Mouse (Mus musculus): ENCODE measurements at regions not wholly inside any gene's neighbourhood (a gene's known extent, or its start where the extent isn't known, plus 50 kb on each side); places are given as distances from the start of the nearest gene placed in this dataset.

DNA sequence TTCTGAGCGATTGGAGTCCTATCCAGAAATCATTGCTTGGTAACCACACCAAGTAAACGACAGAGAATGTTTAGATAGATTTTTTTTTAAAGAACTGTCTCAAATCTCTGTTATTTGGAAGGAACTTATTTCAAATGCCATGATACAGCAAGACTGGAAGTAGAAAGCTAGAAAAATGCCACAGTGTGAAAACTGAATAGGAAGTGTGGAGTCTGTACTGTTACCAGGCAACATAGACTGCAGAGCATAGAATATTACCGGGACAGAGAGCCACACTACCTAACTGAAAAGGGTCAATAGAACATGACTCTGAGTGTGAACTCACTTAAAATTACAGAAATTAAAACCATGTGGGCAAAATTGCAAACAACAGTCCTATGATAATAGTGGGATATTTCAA is 52.4 kb upstream of the Adcy1 start:
- no peak for DNase-seq (ENCODE audit: low spot score in 2 of 2)

DNA sequence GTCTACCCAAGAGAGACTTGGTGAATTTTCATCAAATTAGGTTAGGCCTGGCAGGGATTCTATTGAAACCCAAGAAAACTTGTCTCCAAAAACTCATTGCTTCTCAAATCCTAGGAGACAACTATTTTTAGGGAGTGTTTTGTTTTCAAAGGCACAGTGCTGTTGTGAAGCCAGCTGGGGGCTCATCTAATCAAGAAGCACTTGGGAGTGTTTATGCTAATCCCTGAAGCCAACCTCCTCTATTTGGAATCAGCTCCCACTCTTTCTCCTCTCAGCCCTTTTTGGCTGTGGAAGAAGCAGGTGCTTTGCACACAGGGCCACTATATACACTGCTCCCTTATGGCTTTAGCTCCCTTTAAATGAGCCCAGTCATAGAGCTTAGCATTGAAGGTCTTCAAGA is 64.0 kb upstream of the Adcy1 start:
- no peak for DNase-seq (ENCODE audit: low spot score in 2 of 2)

DNA sequence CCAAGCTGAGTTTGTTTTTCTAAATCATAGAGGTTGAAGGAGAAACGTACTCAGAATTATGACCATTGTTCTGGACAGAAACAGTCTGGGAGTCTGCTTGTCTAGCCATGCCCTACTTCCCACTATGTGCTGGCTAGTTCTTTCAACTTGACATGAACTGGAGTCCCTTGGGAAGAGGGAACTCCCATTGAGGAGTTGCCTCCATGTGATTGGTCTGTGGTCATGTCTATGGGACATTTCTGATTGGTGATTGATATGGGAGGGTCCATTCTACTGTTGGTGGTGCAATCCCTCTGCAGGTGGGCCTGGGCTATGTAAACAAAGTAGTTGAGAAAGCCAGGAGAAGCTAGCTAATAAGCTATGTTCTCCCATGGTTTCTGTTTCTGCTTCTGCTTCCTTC is 64.5 kb upstream of the Adcy1 start:
- DNase-seq (ENCODE audit: low spot score in 2 of 2) = no peak

DNA sequence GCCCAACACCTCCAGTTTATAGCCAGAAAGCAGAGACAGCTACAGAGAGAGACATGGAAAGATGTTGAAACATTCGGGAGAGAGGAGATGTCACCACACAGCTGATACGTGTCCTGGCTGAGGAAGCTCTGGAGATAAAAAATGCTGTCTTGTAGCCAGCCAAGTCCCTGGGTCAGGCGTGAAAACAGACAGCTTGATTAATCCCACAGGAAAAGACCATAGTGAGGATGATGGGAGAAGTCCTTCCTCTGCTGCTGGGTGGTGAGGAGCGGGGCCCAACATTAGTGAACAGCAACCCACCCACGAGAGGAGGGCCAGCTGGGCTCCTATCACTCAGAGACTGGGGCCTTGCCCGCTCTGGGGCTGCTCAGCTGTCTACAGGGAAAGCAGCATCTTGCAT is 65.8 kb upstream of the Adcy1 start:
- DNase-seq (ENCODE audit: low spot score in 2 of 2) = no peak

DNA sequence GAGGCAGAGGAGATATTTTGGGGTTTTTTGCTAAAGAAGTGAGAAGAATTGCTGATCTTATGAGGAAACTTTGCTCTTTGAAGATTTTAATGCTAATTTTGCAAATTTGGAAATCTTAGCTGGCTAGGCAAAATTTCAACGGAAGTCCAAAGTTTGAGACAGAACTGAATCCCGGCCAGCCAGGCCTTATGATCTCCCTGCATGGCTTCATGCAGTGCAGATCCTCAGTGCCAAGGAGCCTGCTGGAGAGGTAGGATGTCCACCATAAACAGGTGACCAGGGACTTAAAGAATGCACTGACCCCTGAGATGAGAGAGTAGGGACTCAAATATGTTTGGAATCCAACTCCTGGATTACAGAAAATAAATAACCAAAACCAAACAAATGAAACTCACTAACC is 69.6 kb upstream of the Adcy1 start:
- DNase-seq (ENCODE audit: low spot score in 2 of 2) = no peak

DNA sequence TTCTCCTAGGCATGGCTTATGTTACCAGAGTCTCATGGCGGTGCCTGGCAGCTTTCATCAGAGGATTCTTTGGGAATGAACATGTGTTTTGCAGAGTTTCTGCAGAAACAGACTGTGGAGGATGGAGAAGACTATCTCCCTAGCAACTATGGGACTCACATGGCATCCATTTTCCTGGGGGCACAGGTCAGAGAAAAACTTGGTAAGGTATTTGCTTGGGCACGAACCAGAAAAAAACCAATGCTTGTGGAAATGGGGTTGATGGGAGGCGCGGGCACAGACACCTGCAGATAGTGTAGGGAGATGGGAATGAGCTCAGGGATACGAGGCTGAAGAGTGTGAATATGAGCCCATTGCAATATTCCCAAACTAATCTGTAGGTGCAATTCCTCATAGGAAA is 71.7 kb upstream of the Adcy1 start:
- DNase-seq (ENCODE audit: low spot score in 2 of 2) = no peak

DNA sequence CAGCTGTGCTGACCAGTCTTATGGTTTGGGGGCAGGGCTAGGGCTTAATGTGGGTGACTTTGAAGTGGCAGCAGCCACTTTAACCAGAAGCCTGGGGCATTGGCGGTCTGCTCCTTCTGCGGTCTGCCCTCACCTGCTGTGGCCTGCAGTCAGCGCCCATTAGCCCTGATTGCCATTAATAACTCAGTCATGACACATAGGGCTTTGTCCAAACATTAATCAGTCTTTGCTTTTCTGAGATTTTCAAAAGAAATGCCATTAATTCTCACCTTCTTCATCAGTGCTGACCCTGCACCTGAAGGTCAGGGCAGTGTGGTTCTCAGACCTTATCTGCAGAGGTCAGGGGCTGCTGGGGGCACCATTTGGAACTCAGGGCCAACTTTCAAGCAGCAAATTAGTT is 72.6 kb upstream of the Adcy1 start:
- DNase-seq (ENCODE audit: low spot score in 2 of 2) = no peak

DNA sequence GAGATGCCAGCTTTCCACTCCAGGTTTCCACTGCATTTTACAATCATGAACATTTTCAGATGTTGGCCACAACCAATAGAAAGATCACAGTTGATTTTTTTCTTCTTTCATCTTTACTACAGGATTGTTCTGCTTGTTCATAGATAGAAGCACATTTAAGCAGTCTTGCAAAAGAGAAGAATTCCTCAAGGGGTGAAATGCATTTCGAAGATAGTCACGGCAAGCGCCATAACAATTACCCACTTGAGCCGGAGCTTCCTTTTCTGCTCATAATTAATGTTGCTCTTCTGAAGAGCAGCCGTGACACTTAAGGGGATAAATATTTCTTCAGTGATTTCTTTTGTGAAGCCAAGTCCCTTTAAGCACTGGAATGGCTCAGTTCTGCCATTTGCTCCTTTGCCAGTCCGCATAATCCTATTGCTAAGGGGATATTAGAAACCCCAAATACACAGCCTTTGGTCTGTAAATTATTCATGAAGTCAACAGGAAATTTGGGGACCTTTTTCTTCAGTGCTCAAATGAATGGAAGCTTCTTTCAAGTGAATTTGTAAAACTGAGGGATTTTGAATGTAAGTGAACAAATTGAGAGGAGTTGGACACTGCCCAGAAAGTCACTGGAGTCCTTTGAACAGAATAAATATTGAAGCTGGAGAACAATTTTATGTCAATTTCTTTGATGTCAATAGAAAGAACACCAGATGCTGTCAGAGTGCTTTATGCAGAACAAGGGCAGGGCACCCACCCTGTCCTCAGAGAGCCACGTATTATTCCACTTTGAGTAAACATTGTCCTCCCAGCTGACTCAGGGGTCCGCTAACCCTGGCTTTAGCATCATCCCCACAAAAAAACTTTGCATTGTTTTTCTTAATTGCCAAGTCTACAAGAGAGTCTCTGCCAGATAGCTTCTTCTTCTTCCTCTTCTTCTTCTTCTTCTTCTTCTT is 74.1 kb upstream of the Adcy1 start:
- DNase-seq (ENCODE audit: low spot score in 2 of 2) = no peak

DNA sequence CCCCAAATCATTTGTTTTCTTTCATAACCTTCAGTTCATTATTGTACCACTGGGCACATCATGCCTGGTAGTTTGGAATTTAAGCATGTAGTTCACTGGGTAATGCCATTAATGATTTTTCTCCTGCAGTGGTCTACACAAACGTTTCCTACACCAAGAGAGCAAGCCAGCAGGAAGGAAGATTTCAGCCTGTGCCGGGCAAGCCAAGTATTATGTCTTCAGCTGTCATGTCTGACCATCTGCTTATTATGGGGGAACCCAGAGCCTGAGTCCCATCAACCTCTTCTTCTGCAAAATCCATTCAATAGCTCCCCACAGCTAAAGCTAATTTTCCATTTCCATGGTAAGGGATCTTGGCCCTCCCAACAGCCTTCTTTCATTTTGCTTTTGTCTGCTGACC is 75.3 kb upstream of the Adcy1 start:
- no peak for DNase-seq (ENCODE audit: low spot score in 2 of 2)

DNA sequence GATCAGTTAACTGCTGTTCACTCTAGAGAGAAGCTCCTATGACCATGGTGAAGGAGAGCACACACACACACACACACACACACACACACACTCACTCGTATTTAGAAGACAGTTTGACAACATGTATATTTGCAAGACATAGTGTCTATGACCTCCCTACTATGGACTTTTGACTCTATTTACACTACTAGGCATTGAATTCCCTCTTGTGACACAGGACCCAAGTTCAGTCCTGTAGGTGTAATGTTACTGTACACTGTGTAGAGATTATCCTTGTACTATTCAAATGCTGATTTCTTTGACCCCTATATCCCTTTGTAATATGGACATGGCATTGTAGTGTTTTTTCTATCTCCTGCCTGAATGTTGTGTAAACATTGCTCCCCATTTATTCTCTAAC is 76.2 kb upstream of the Adcy1 start:
- DNase-seq (ENCODE audit: low spot score in 2 of 2) = no peak

DNA sequence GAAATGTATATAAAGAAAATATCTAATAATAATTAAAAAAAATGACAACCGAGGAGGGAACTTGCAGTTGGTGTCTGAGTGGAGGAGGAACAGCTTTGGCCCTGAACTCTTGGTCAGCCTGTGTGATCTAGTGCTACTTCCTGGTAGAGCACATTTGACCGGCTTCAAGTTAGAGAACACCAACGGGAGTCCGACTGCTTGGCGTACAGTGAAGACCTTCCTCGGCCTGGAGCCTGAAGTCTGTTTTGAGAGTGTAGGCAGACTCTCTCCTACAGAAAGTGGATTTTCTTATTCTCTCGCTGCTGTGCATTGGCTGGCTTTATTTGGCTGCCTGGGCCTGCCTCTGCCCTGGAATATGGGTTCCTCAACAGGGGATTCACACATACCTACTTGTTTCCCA is 81.2 kb upstream of the Adcy1 start:
- no peak for DNase-seq (ENCODE audit: low spot score in 2 of 2)

DNA sequence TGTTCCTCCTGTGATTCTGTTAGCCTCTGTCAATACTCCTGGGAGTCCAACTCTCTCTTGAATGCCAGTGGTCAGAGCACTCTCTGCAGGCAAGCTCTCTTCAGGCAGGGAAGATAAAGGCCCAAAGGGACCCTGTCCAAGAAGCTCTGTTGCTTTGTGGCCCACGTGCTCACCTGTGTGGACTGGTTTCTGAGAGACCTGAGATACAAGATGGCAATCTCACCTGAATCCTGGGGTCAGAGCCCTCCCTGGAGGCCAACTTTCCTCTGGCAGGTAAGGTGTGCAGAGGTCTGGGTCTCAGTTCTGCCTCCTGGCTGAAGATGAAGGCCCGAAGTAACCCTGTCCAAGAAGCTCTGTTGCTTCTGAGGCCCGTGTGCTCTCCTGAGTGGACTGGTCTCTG is 83.6 kb upstream of the Adcy1 start:
- no peak for DNase-seq (ENCODE audit: low spot score in 2 of 2)

DNA sequence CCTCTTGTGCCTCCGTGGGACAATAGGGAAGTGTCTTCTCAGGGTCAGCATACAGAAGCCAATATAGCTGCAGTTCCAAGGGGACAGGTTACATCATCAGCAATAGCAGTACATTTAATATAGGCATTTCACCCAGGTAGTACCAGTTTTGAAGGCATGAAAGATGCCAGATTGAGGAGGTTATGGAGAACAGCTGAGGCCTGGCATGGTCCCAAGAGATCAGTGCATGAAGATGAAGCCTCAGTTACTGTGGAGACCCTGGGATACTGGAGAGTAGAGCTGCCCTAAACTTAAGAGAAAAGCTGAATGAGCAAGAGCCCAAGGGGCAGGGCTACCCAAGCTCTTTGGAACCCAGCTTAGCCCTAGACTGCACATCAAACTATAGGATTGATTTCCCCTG is 94.1 kb upstream of the Adcy1 start:
- no peak for DNase-seq (ENCODE audit: low spot score in 2 of 2)

DNA sequence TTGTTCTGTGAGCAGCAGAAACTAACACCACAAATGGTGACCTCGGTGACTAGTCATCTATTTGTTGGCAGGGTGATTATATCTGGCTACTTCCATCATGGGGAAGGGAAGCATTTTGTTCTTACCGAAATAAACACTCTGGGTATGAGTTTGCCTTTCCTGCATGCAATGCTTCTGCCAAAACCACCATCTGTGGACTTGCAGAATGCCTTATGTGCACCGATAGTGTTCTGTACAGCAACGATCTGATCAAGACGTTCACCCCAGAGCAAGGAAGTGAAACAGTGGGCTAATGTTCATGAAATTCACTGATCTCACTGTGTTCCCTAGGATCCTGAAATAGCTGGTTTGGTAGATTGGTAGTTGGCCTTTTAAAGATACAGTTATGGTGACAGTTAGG is 96.3 kb upstream of the Adcy1 start:
- DNase-seq (ENCODE audit: low spot score in 2 of 2) = peak in 1 of 2 experiments; percentile 66

DNA sequence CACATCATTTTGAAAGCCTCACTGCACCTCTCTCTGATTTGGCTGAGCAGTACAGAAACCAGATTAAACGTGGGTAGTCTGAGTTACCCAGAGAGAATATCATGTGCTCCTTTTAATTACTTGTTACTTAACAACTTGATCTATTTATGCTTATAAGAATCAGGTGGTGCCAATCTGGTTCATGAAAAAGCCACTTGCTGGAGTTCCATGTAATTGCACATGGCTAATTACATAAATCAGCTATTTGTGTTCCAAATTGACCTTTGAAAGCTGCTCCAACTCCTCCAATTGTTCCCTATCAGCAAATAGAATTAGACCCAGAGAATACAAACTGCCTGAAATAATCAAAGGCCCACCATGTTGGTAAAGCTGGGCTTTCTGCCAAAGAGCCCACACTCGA is 98.8 kb upstream of the Adcy1 start:
- DNase-seq (ENCODE audit: low spot score in 2 of 2) = no peak

DNA sequence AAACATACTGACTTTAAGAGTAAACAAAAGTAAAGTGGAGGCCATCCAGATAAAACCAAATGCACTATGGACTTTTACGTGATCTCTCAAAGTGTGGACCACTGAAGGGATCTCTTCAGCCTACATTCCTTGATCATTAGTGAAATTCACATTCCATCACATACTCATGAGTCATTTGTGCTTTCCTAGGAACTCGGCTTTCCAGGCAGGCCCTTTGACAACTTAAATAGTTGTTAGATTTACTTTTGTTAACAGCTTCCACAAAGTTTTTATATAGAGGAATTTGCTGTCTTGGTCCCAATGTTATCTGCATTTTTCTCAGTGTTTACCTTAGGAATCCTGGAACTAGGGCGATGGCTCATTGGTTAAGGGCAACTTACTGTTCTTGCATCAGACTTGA is 99.7 kb upstream of the Adcy1 start:
- DNase-seq (ENCODE audit: low spot score in 2 of 2) = no peak

DNA sequence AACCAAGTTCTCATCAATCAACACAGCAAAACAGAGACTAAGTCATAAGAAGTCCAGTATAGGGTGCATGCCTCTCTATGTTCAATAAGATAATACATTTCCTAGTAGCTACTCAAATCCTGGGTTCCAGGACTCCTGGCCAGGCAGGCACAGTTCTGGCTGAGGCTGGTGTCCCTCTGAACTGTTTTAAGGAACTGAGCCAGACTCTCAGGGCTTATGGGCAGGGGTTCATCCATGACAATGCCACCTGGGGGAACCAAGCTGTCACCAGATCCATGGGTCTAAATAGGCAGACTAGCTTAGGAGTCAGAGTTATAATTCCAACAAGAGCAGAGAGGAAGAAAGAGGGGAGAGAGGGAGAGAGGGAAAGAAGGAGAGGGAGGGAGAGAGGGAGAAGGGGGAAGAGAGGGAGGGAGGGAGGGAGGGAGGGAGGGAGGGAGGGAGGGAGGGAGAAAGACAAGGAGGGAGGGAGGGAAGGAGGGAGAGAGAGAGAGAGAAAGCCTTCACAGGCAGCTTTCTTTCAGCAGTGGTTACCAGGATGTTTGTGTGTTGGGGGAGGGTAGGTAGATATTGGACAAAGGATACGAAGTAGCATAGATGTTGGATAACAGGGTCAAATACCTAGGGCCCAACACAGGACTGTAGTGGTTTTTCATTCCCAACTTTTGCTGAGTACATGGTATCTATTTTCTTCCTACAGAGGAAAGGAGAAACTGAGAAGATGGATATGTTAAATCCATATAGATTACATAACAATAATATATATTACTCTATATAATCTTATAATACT is 100.3 kb upstream of the Adcy1 start:
- DNase-seq (ENCODE audit: low spot score in 2 of 2) = no peak

DNA sequence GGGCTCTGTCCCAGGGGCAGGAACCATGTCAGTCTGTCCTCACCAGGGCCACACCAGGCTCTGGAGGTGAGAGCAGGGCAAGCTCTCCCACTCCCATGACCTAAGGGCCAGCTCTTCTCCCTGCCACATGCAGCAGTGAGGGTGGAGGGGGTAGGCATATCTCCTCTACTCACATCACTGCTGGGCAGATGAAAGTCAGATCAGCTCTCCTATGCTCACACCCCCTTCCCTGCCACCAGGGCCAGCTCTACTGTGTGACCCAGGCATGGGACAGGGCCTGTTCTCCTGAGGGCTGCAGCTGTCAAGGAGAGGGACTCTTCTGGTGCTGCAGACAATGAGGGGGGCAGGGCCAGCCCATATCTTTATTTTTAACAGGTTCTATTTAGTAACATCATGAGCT is 101.0 kb upstream of the Adcy1 start:
- no peak for DNase-seq (ENCODE audit: low spot score in 2 of 2)

DNA sequence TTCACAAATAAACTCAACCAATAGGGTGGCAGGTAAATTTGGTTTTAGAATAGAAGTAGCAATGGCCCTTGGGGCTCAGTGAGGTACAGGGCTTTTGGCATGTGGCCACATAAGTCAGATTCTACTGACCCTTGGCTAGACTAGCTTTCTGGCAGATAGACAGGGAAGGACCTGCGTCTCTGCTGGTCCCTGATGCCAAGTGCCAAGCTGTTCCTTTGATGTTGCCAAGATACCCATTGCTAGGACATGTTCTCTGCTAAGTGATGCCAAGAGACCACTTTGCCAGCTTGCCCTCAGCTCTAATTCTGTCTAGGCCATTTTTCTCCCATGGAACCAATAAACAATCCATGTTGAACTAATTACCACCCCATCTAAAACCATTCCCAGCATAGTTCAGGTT is 110.5 kb upstream of the Adcy1 start:
- no peak for DNase-seq (ENCODE audit: low spot score in 2 of 2)

DNA sequence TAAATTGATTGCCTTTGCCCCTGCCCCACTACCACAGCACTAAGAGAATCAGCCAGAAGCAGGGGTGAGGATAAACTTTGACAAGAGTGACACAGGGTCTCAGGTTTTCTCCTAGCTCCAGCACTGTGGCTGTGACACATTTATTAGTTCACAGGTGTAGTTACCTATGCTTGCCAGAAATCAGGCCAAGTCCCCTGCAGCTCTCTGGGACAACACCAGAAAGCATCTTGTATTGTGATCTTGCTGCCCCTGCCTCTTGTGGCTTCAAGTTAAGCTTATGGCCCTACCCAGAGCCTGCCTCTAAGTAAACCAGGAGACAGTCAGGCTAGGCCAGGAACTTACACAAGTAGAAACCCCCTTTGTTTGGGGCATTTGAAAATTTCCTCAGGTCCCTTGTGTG is 111.9 kb upstream of the Adcy1 start:
- no peak for DNase-seq (ENCODE audit: low spot score in 2 of 2)

DNA sequence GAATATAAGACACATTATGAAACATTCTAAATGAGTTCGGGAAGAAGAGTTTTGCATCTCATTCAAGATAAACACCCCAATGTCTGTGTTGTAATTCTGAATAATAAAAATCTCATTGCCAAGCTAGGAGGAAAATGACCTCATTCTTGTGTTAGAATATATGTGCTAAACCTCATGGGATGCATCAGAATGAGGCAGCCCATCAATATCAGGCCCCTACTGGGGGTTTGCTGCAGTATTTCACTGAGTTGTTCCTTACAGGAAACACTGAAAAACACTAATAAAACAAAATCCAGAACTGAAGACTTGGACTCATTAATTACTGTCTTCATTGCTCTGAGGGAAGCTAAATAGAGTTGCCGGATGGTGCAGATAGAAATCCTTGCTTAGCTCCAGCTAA is 111.6 kb upstream of the Gm11983 start:
- DNase-seq (ENCODE audit: low spot score in 2 of 2) = no peak

DNA sequence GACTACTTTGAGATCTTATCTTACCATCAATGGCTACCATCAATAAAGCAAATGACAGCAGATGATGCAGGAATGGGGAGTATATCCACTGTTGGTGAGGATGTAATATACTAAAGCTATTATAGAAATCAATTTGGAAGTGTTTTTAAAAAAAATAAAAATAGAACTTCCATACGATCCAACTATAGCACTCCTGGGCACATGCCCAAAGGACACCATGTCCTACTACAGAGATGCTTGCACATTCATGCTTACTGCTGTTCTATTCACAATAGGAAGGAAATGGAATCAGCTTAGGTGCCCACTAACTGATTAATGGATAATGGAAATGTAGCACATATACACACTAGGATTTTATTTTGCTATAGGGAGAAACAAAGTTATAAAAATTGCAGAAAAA is 96.7 kb upstream of the Gm11983 start:
- peak; percentile 11 to 47 for DNase-seq (ENCODE audit: low spot score in 2 of 2)

DNA sequence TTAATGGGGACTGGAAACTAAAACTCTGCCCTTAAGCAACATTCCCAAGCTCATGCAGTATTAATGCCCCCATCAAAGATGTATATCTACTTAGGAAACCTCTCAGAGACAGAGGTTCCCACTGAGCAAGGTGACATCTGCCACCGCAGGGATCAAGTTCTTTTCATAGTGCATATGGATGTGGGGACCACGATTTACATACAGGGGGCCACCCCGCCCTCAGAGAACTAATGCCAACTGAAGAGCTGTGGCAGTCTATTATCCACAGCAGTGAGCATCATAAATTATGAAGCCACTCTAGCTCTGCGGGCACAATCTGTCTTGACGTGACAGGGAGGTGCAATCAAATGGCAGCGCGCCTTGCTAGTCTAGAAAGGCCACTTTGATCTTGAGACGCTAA is 88.6 kb upstream of the Gm11983 start:
- no peak for DNase-seq (ENCODE audit: low spot score in 2 of 2)
